Mouse (Mus musculus) CD4-positive, CD25-positive, alpha-beta regulatory T cell, adult 2 months (primary cell): Measurements from ENCODE around the gene Pfpl.

ENCODE experiments used
- DNase-seq: peaks from one replicate; pipeline ENCODE4 v3.0.0-alpha.2; 2012; ENCODE audit warnings: low read depth, low spot score

Gene Pfpl

GRCm38 (mm10) chr19:12427605-12428004 lies at the start of gene Pfpl:
Gene Pfpl (plus strand): TSS chr19:12427905.
- DNase-seq, result no peak

DNA sequence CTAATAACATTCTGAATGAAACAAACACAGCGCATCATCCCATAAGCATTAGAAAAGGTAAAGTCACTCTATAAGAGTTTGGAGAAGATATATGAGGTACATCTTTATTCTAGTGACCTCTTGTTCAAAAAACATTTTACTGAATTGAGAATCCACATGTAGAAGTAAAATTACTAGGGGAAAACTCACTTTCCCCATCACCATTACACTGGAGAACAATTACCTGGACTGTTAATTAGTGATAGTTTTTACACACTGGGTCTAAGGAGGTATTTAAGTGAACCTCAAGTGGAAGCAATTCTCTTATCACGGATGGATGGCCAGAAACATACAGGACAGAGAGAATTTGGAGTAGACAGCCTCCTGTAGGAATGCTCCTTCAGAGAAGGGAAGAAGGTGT lies 40.7 kb upstream of the Pfpl start, which contains the start of gene Olfr1440:
Gene Olfr1440, plus strand, starts transcription at position 301 of the 400 bp plus-strand sequence.
- DNase-seq, result no peak

- no peak for DNase-seq
These were observed 14.0 kb upstream of the Pfpl start for GRCm38 (mm10) chr19:12413737-12414136.

GRCm38 (mm10) chr19:12417361-12417760 lies 10.3 kb upstream of the Pfpl start, which contains the start of gene Olfr1441:
Gene Olfr1441 (plus strand): TSS chr19:12417433.
- DNase-seq, result no peak

GRCm38 (mm10) chr19:12418312-12418711 lies 9.4 kb upstream of the Pfpl start:
- no peak for DNase-seq

GRCm38 (mm10) chr19:12420555-12420954 lies 7.2 kb upstream of the Pfpl start:
- no peak for DNase-seq

- no peak for DNase-seq
These were observed 6.0 kb upstream of the Pfpl start for GRCm38 (mm10) chr19:12421680-12422079.

GRCm38 (mm10) chr19:12427101-12427500 lies 604 bp upstream of the Pfpl start:
- DNase-seq, result no peak

DNA sequence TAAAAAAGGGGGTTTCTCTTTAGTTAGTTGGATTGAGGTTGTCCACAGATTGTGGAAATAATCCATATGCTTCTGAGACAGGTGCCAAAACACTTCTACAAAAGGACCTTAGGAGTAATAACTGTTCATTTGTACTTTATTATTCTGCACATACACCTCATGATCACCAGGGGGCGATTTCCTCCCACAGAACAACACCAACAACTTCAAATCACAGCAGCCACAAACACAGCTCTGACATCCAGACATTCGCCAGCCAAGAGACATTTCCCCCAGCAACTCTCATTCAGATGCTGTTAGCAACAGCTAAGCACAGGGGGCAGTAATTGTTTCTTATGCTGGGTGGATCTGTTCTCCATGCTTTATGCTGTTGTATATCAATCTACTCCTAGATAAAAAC lies 5.3 kb downstream of the Pfpl start:
- DNase-seq, result peak; percentile 60

DNA sequence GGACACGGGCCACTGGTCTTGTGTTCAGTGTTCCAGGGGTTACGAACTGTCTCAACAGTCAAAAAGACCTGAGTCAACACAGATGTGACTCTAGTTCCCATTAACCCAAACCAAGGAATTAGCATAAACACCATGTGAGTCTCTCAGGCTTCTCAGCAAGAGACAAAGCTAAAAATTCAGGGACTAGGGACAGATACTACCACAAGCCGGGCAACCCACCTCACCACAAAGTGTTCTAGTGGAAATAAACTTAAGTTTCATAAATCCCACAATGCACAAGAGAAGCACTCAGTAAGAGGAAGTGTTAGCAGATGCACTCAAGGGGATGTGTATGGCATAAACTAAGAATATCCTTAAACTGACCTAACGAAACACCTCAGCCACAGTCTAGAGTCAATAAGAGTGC lies 7.3 kb downstream of the Pfpl start:
- no peak for DNase-seq

GRCm38 (mm10) chr19:12435750-12436524 lies 8.2 kb downstream of the Pfpl start:
- no peak for DNase-seq

- no peak for DNase-seq
These were observed 11.9 kb downstream of the Pfpl start for GRCm38 (mm10) chr19:12439581-12439980.

DNA sequence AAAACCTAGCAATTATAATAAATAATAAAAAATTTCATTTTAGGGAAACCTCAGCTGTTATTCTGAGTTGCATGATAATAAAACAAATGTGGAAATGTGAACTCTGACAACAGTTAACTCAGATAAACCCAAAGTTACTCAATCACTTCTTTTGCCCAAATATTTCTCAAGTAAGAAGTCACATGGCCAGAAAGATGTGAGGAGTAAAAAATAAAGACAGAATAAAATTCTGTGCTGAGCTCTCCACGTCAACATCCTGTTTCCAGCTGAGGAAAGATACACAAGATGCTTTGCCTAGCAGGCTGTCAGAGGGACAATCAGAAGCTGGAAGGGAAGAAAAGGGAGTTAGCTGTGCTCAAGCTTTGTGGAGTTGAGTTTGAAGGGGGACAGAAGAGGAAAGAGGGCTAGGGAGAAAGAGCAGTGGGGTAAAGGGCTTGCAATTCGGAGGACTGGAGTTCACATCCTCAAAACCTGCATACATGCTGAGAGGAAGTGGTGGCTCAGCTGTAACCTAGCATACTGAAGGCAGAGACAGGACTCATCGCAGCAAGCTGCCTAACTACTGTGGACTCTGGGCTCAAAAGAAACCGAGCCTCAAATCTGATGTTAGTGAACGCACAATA lies 12.5 kb downstream of the Pfpl start:
- no peak for DNase-seq

- no peak for DNase-seq
These were observed 14.9 kb downstream of the Pfpl start for GRCm38 (mm10) chr19:12442560-12442959.

DNA sequence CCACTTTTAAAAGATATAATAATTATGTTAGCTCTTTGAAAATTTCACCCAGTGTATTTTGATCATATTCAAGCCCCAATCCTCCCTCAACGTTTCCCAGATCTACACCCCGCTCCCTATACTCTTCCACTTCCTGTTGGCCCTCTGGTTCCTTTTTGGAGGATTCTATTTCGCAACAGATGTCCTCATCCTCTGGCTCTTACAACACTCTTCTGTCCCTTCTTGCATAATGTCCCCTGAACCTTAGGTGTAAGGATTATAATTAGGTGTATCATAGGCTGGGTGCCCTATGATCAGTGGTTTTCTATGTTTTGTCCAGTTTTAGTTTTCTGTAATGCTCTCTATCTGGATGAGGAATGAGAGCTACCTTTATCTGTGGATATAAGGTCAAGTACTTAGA lies 17.3 kb downstream of the Pfpl start:
- no peak for DNase-seq

- DNase-seq, result no peak
These were observed 29.8 kb downstream of the Pfpl start for GRCm38 (mm10) chr19:12457401-12458066.

GRCm38 (mm10) chr19:12459516-12459915 lies 31.8 kb downstream of the Pfpl start:
- DNase-seq, result no peak

- no peak for DNase-seq
These were observed 32.9 kb downstream of the Pfpl start, which contains the start of gene Mpeg1 for GRCm38 (mm10) chr19:12460282-12461249. Gene Mpeg1 (plus strand): TSS chr19:12460779.

GRCm38 (mm10) chr19:12462851-12463721 lies 35.4 kb downstream of the Pfpl start:
- no peak for DNase-seq

- no peak for DNase-seq
These were observed 36.0 kb downstream of the Pfpl start for GRCm38 (mm10) chr19:12463722-12464035.
